Mouse (Mus musculus) forebrain, embryonic 14.5 days (tissue): Measurements from ENCODE around the gene Ddx39. TPM values are rescaled to one million over a fixed set of nuclear protein-coding genes. Genes with fewer than 3 reads are reported as not detected.

Source experiments
- ATAC-seq: fragments of 200-750 bp; cut with Nextera tagmentation; 2 replicates; pipeline ENCODE4 v1.8.0; 2017; ENCODE audit warnings: mild to moderate bottlenecking, moderate library complexity
- DNase-seq: peaks from one replicate; pipeline ENCODE4 v3.0.0-alpha.2; 2015; ENCODE audit warnings: low spot score
- H3K27ac ChIP-seq: fragments of 300-500 bp; sonication (generic); 2 replicates; pipeline ENCODE4 v1.5.1; 2014; ENCODE audit warnings: low read depth, mild to moderate bottlenecking, control low read depth, low read length, moderate library complexity
- H3K27me3 ChIP-seq: fragments of 300-500 bp; sonication (generic); replicated peaks from 2 replicates; pipeline ENCODE4 v1.6.1; 2014; ENCODE audit warnings: low read length, control low read depth, mixed read lengths; ENCODE audit not compliant: control insufficient read depth, insufficient read depth
- H3K36me3 ChIP-seq: fragments of 300-500 bp; sonication (generic); 2 replicates; pipeline ENCODE4 v1.6.1; 2014; ENCODE audit warnings: low read length, control low read depth; ENCODE audit not compliant: control insufficient read depth, insufficient read depth
- H3K4me1 ChIP-seq: fragments of 300-500 bp; sonication (generic); 2 replicates; pipeline ENCODE4 v1.6.1; 2014; ENCODE audit warnings: antibody characterized with exemption, low read length, control low read depth; ENCODE audit not compliant: control insufficient read depth, insufficient read depth
- H3K4me2 ChIP-seq: fragments of 300-500 bp; sonication (generic); 2 replicates; pipeline ENCODE4 v1.6.1; 2014; ENCODE audit warnings: mild to moderate bottlenecking, control low read depth, low read length
- H3K4me3 ChIP-seq: fragments of 300-500 bp; sonication (generic); 2 replicates; pipeline ENCODE4 v1.5.1; 2014; ENCODE audit warnings: low read depth, low read length, control low read depth
- H3K9ac ChIP-seq: fragments of 300-500 bp; sonication (generic); 2 replicates; pipeline ENCODE4 v1.6.1; 2014; ENCODE audit warnings: mild to moderate bottlenecking, low read length, control low read depth, moderate library complexity
- H3K9me3 ChIP-seq: fragments of 300-500 bp; sonication (generic); replicated peaks from 2 replicates; pipeline ENCODE4 v1.6.1; 2016; ENCODE audit warnings: low read length, control low read depth, mixed read lengths; ENCODE audit not compliant: control insufficient read depth
- WGBS: fragments of 180-500 bp; shearing (Covaris S2); extraction: QIAGEN DNeasy Blood & Tissue Kit; methylation state at CpG from one replicate; pipeline ENCODE4 v1.1.7; 2014; 5-methylcytosine and 5-hydroxymethylcytosine counted together
- polyA plus RNA-seq: library from polyadenylated mRNA; unstranded; fragments of >200 nt; fragmentation: Nextera tagmentation; extraction: Ambion mirVana; gene quantifications from 2 replicates; pipeline ENCODE4 v1.2.1, GENCODE M21; 2014

Ddx39 gene
- polyA plus RNA-seq, 1 experiment from 2014 or later, result 133 TPM

GRCm38 (mm10) chr8:83725521-83726102, 10.6 kb downstream of the Ddx39 start:
- Histone ChIP-seq H3K9ac (no peak overlapping the region), H3K27me3 (no peaks in the 10 kb centered on the region), H3K4me3 (no peak overlapping the region), H3K9me3 (no peaks in the 10 kb centered on the region), H3K4me2 (no peak overlapping the region), H3K4me1 (no peaks in the 10 kb centered on the region), H3K36me3 (peaks cover 56% of the 10 kb centered on the region), H3K27ac (no peak overlapping the region)
- WGBS, result 95% methylated on average over 8 of the region's 8 CpGs
- DNase-seq, result no peak
- no peak for ATAC-seq

GRCm38 (mm10) chr8:83729009-83729807, 14.2 kb downstream of the Ddx39 start:
- 82% methylated on average over 11 of the region's 11 CpGs for WGBS
- ATAC-seq, result no peak
- no peak for DNase-seq
- no peaks in the 10 kb centered on the region for H3K9me3 ChIP-seq
- no peak overlapping the region for H3K9ac ChIP-seq
- no peak overlapping the region for H3K27ac ChIP-seq
- peaks cover 20% of the 10 kb centered on the region for H3K36me3 ChIP-seq
- no peaks in the 10 kb centered on the region for H3K4me1 ChIP-seq
- H3K27me3 ChIP-seq, result no peaks in the 10 kb centered on the region
- no peak overlapping the region for H3K4me2 ChIP-seq
- no peak overlapping the region for H3K4me3 ChIP-seq

- H3K27ac ChIP-seq, result no peak overlapping the region
- H3K4me3 ChIP-seq, result no peak overlapping the region
- H3K9me3 ChIP-seq, result no peaks in the 10 kb centered on the region
- no peak overlapping the region for H3K9ac ChIP-seq
- WGBS, result 62% methylated on average over 5 of the region's 5 CpGs
- DNase-seq (no peak), ATAC-seq (no peak)
- no peaks in the 10 kb centered on the region for H3K27me3 ChIP-seq
- no peaks in the 10 kb centered on the region for H3K36me3 ChIP-seq
- H3K4me1 ChIP-seq, result no peaks in the 10 kb centered on the region
- no peak overlapping the region for H3K4me2 ChIP-seq
Measured at GRCm38 (mm10) chr8:83731906-83732305, 16.9 kb downstream of the Ddx39 start.

GRCm38 (mm10) chr8:83732919-83733318, 17.9 kb downstream of the Ddx39 start:
- no peaks in the 10 kb centered on the region for H3K36me3 ChIP-seq
- no peaks in the 10 kb centered on the region for H3K9me3 ChIP-seq
- DNase-seq (no peak), ATAC-seq (no peak)
- H3K4me1 ChIP-seq, result no peaks in the 10 kb centered on the region
- H3K9ac ChIP-seq, result no peak overlapping the region
- no peaks in the 10 kb centered on the region for H3K27me3 ChIP-seq
- no peak overlapping the region for H3K27ac ChIP-seq
- WGBS, result 83% methylated on average over 6 of the region's 6 CpGs
- H3K4me2 ChIP-seq, result no peak overlapping the region
- no peak overlapping the region for H3K4me3 ChIP-seq

GRCm38 (mm10) chr8:83736681-83737080, 21.7 kb downstream of the Ddx39 start:
- ATAC-seq, result no peak
- H3K9me3 ChIP-seq, result no peaks in the 10 kb centered on the region
- H3K4me2 ChIP-seq, result no peak overlapping the region
- no peak for DNase-seq
- H3K36me3 ChIP-seq, result no peaks in the 10 kb centered on the region
- 93% methylated on average over 4 of the region's 4 CpGs for WGBS
- H3K27me3 ChIP-seq, result peaks cover 18% of the 10 kb centered on the region; the same call in 1 of the 2 replicates
- H3K9ac ChIP-seq, result no peak overlapping the region
- H3K27ac ChIP-seq, result no peak overlapping the region
- 0 out of 2 replicates have a peak, but pooled peaks cover 4% of the 10 kb centered on the region for H3K4me1 ChIP-seq
- H3K4me3 ChIP-seq, result no peak overlapping the region

GRCm38 (mm10) chr8:83737346-83737745, 22.4 kb downstream of the Ddx39 start:
- Histone ChIP-seq H3K4me1 (0 out of 2 replicates have a peak, but pooled peaks cover 4% of the 10 kb centered on the region), H3K27me3 (peaks cover 21% of the 10 kb centered on the region; the same call in 1 of the 2 replicates)
- 89% methylated on average over 4 of the region's 4 CpGs for WGBS

GRCm38 (mm10) chr8:83737852-83738562, 23.0 kb downstream of the Ddx39 start:
- no peaks in the 10 kb centered on the region for H3K36me3 ChIP-seq
- H3K4me2 ChIP-seq, result no peak overlapping the region
- 0 out of 2 replicates have a peak, but pooled peaks cover 4% of the 10 kb centered on the region for H3K4me1 ChIP-seq
- DNase-seq, result no peak
- H3K9me3 ChIP-seq, result no peaks in the 10 kb centered on the region
- no peak overlapping the region for H3K9ac ChIP-seq
- no peak for ATAC-seq
- H3K27ac ChIP-seq, result no peak overlapping the region
- no peak overlapping the region for H3K4me3 ChIP-seq
- 83% methylated on average over 4 of the region's 4 CpGs for WGBS
- peaks cover 26% of the 10 kb centered on the region; the same call in 1 of the 2 replicates for H3K27me3 ChIP-seq

More at GRCm38 (mm10) chr8:83737346-83737745, 22.4 kb downstream of the Ddx39 start:
- H3K27ac ChIP-seq, result no peak overlapping the region
- no peak overlapping the region for H3K4me3 ChIP-seq
- DNase-seq (no peak), ATAC-seq (no peak)
- no peak overlapping the region for H3K4me2 ChIP-seq
- no peaks in the 10 kb centered on the region for H3K36me3 ChIP-seq
- H3K9me3 ChIP-seq, result no peaks in the 10 kb centered on the region
- no peak overlapping the region for H3K9ac ChIP-seq

- H3K4me1 ChIP-seq, result 0 out of 2 replicates have a peak, but pooled peaks cover 4% of the 10 kb centered on the region
- H3K4me2 ChIP-seq, result no peak overlapping the region
- no peak overlapping the region for H3K4me3 ChIP-seq
- no peaks in the 10 kb centered on the region for H3K9me3 ChIP-seq
- ATAC-seq (no peak), DNase-seq (no peak)
- H3K27ac ChIP-seq, result no peak overlapping the region
- no peaks in the 10 kb centered on the region for H3K36me3 ChIP-seq
- WGBS, result 79% methylated on average over 10 of the region's 10 CpGs
- H3K27me3 ChIP-seq, result peaks cover 26% of the 10 kb centered on the region; the same call in 1 of the 2 replicates
- H3K9ac ChIP-seq, result no peak overlapping the region
Measured at GRCm38 (mm10) chr8:83738949-83739710, 24.2 kb downstream of the Ddx39 start.
